8 mouse cellular contexts compared by ENCODE assay signal in genomic region chr4:105245479-105245944, GRCm38 (mm10).
A peak's percentile ranks its signal among the peaks of the same experiment; 100 is the strongest.
DNase-seq lines count a peak whose midpoint lies in the region; ATAC-seq and TF ChIP-seq lines count a peak whose summit lies in the region.

No protein-coding gene starts in this region.

- no peaks in the 10 kb centered on the region for H3K9me3 ChIP-seq in forebrain, embryonic 14.5 days (replicated peaks; ENCODE audit: control insufficient read depth, low read length)
- H3K9me3 ChIP-seq in liver, embryonic 16.5 days (replicated peaks; ENCODE audit: control insufficient read depth, low read length) = no peaks in the 10 kb centered on the region
- no peaks in the 10 kb centered on the region for H3K9me3 ChIP-seq in neural tube, embryonic 13.5 days

- peak; percentile 96 for ATAC-seq in forebrain, embryonic 14.5 days
- peak; percentile 37; the same call in 1 of the 2 replicates for ATAC-seq in liver, embryonic 16.5 days (ENCODE audit: low read depth)
- peak; percentile 93 for ATAC-seq in neural tube, embryonic 13.5 days (ENCODE audit: low read depth)

- DNase-seq in urinary bladder, postnatal 14 days (ENCODE audit: low spot score) = peak; percentile 43
- no peak for DNase-seq in urinary bladder, postnatal 10 days (ENCODE audit: low spot score)
- peak; percentile 89 for DNase-seq in forebrain, embryonic 14.5 days (ENCODE audit: low spot score)
- DNase-seq in heart, postnatal 4 days = peak; percentile 35
- DNase-seq in layer of hippocampus, adult 2 months (ENCODE audit: low spot score in 2 of 2) = peak; percentile 23 to 55
- DNase-seq in testis, postnatal 10 days (ENCODE audit: low spot score) = peak; percentile 65

- H3K27me3 ChIP-seq in forebrain, embryonic 14.5 days (replicated peaks; ENCODE audit: control insufficient read depth, insufficient read depth, low read length) = no peaks in the 10 kb centered on the region
- no peaks in the 10 kb centered on the region; the same call in 1 of the 2 replicates for H3K27me3 ChIP-seq in liver, embryonic 16.5 days (ENCODE audit: control insufficient read depth, insufficient read depth, low read depth, low read length)
- no peaks in the 10 kb centered on the region for H3K27me3 ChIP-seq in neural tube, embryonic 13.5 days

- peak overlapping the region; percentile 54 for H3K4me2 ChIP-seq in forebrain, embryonic 14.5 days (ENCODE audit: low read length)
- peak overlapping the region; percentile 41 for H3K4me2 ChIP-seq in liver, embryonic 16.5 days (ENCODE audit: low read depth, low read length)
- H3K4me2 ChIP-seq in neural tube, embryonic 13.5 days = peak overlapping the region; percentile 57

- H3K4me3 ChIP-seq in forebrain, embryonic 14.5 days (ENCODE audit: low read depth, low read length) = peak overlapping the region; percentile 16
- peak overlapping the region; percentile 38 for H3K4me3 ChIP-seq in layer of hippocampus, adult 2 months
- H3K4me3 ChIP-seq in liver, embryonic 16.5 days (ENCODE audit: low read depth, low read length) = no peak overlapping the region
- peak overlapping the region; percentile 21 for H3K4me3 ChIP-seq in neural tube, embryonic 13.5 days

- H3K27ac ChIP-seq in forebrain, embryonic 14.5 days (ENCODE audit: low read depth, low read length) = peak overlapping the region; percentile 74
- peak overlapping the region; percentile 46; the same call in 1 of the 2 replicates for H3K27ac ChIP-seq in layer of hippocampus, adult 2 months
- H3K27ac ChIP-seq in liver, embryonic 16.5 days (ENCODE audit: low read length) = no peak overlapping the region
- peak overlapping the region; percentile 82 for H3K27ac ChIP-seq in neural tube, embryonic 13.5 days (replicated peaks)

- peaks cover 14% of the 10 kb centered on the region; the same call in 1 of the 2 replicates for H3K4me1 ChIP-seq in forebrain, embryonic 14.5 days (ENCODE audit: control insufficient read depth, insufficient read depth, low read length)
- no peaks in the 10 kb centered on the region; the same call in 1 of the 2 replicates for H3K4me1 ChIP-seq in liver, embryonic 16.5 days (ENCODE audit: control insufficient read depth, low read depth, low read length)
- peaks cover 13% of the 10 kb centered on the region for H3K4me1 ChIP-seq in neural tube, embryonic 13.5 days (replicated peaks)

- peak; percentile 35 for TF ChIP-seq CTCF in layer of hippocampus, adult 2 months (conservative IDR thresholded peaks at IDR 0.05)

- H3K9ac ChIP-seq in forebrain, embryonic 14.5 days (ENCODE audit: low read length) = peak overlapping the region; percentile 71
- no peak overlapping the region for H3K9ac ChIP-seq in liver, embryonic 16.5 days (ENCODE audit: low read depth, low read length)
- peak overlapping the region; percentile 73 for H3K9ac ChIP-seq in neural tube, embryonic 13.5 days

- no peaks in the 10 kb centered on the region for H3K36me3 ChIP-seq in forebrain, embryonic 14.5 days (ENCODE audit: control insufficient read depth, insufficient read depth, low read length)
- no peaks in the 10 kb centered on the region for H3K36me3 ChIP-seq in liver, embryonic 16.5 days (ENCODE audit: control insufficient read depth, insufficient read depth)
- H3K36me3 ChIP-seq in neural tube, embryonic 13.5 days = no peaks in the 10 kb centered on the region

- 1% methylated on average over 18 of the region's 18 CpGs for WGBS in forebrain, embryonic 14.5 days
- 7% methylated on average over 18 of the region's 18 CpGs for WGBS in liver, embryonic 16.5 days (ENCODE audit: insufficient replicate concordance)
- WGBS in neural tube, embryonic 13.5 days = 1% methylated on average over 18 of the region's 18 CpGs

Comparison
In these comparisons a context has a peak if more than half of its experiments do, and no peak if none do; other contexts are left out.
1. ATAC-seq: peak in every context shown above with its lines; median percentile 96 in forebrain, embryonic 14.5 days; 93 in neural tube, embryonic 13.5 days; 37 in liver, embryonic 16.5 days.